Mouse (Mus musculus) layer of hippocampus, adult 11-12 months (tissue): ENCODE measurements around the gene Hist2h3c1.
A peak's percentile ranks its signal among the peaks of the same experiment; 100 is the strongest.
"Not testable (repeated sequence)": the region's sequence is repeated elsewhere in the genome, so short reads cannot be mapped to it uniquely, and the experiment has no call there.

Source experiments
- DNase-seq: peaks from one replicate; pipeline ENCODE4 v3.0.0; 2022; ENCODE audit warnings: low spot score

The Hist2h3c1 gene

GRCm38 (mm10) chr3:96235836-96236235 lies 10.6 kb upstream of the Hist2h3c1 start:
- DNase-seq: no peak

GRCm38 (mm10) chr3:96236834-96237334 lies 9.6 kb upstream of the Hist2h3c1 start:
- no peak for DNase-seq

- DNase-seq: no peak
Measured at GRCm38 (mm10) chr3:96237335-96237903, 9.1 kb upstream of the Hist2h3c1 start.

- no peak for DNase-seq
Measured at GRCm38 (mm10) chr3:96237904-96238511, 8.5 kb upstream of the Hist2h3c1 start.

DNA sequence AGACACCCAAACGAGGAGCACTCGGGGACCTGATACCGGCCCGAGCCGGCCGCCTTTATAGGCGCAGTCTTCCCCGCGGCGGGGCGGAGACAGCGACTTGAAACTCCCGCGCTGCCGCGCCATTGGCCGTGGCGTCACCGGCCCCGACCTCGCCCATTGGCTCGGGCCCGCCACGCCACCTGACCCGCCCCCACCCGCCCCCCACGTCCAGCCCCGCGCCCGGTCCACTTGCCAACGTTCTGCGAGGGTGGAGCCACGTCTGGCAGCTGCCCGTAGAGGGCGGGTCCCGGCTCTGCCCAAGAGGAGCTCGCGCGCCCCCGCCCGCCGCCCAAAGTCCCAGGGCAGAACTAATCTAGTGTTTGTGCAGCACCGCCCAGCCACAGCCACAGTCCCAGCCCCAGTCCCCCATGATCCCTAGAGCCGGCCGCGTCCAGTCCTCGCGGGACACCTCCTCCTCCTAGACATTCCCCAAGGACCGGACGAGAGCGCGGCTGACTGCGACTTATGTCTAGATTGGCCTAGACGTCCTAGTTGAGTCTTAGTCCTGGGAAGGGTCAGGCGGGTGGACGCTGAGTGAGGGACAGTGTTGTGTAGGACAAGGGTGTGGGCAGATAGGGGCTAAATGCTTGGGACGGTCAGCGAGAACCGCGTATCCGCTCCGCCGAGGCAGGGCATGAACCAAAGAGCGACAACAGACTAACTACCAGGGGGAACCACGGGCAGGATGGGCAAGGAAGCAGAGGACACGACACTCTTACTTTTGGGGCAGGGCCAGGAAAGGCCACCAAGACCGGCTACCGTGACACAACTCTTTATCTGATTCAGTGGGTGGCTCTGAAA lies 7.3 kb upstream of the Hist2h3c1 start, which contains the start of gene Hist2h3c2:
Hist2h3c2 (minus strand) TSS at position 174 of the 840 bp plus-strand sequence.
- not testable (repeated sequence) for DNase-seq

DNA sequence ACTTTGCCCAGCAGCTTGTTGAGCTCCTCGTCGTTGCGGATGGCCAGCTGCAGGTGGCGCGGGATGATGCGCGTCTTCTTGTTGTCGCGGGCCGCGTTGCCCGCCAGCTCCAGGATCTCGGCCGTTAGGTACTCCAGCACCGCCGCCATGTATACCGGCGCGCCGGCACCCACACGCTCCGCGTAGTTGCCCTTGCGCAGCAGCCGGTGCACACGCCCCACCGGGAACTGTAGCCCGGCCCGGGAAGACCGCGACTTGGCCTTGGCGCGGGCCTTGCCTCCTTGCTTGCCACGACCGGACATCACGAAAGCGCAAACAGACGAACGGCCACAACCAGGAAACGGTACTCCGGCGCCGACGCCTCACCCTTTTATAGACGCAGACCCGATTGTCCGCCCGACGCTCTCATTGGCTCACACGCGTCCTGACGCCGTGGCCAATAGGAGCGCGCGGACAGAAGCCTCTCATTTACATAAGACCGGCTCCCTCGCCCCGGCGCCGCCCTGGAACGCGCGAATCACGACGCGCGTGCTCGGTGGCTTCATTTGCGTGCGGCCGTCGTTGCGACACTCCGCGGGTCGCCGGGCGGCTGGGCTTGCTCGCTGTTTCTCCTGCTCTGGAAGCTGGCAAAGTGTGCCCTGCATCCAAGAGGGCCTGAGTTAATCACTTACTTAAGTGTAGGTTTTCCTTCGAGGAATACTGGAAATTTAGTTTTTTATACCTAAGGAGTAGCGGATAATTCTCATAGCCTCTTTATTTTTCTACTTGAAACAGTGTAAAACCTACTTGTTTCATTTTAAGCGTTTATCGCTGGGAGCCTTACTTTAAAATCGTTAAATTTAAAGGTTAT lies 6.3 kb upstream of the Hist2h3c1 start, which contains the start of gene Hist2h2aa2:
Hist2h2aa2 (minus strand) TSS at position 328 of the 850 bp plus-strand sequence.
- DNase-seq: peak; percentile 97

DNA sequence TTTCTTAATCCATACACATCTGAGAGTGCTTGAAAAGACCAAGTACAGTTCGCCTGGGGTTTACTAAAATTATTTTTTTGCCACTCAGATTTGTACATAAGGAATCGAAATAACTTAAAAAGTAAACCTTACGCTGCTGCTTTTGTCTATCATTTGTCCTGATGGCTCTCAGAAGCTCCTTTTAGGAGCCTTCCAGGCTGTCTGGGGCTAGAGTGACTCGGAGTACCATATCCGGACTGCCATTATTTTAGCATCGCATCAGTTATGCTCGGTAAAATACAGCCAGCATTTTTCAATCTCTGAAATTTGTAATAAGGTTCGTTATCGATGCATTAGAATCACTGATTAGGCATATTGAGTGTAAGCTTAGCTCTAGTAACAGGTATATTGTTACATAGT lies 5.7 kb upstream of the Hist2h3c1 start:
- no peak for DNase-seq

DNA sequence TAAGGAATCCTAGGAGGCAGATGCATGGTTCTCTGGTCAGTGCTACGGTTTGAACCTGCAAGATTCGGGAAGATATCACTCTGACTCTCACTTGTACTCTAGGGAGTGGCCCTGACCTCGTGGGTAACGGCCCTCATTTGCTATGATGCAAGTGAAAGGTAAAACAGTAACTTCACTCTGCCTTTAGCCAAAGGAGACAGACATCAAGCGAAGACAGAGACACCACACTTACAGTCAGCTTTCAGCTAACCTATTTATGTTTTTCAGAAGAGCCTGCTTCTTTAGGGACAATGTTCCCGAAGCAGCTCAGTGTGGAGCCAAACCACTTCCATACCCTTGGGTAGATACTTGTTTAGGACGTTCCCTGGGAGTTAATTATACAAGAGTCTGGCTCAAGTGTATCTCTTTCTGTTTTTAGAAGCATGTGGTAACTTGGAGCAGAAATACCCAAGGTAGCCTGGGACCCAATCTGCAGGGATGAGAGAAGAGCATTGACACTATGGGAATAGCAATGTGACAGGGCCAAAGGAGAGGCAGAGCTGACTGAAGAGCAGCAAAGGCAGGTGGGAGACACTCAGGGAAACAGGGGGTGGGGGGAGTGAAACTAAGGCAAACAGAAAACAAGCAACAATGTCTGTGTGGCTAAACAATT lies 2.4 kb upstream of the Hist2h3c1 start:
- DNase-seq: no peak

- DNase-seq: peak; percentile 88
Measured at GRCm38 (mm10) chr3:96245003-96245886, 1.2 kb upstream of the Hist2h3c1 start, which contains the start of gene Hist2h2aa1. TSS of gene Hist2h2aa1 (plus strand) at chr3:96245497.

DNA sequence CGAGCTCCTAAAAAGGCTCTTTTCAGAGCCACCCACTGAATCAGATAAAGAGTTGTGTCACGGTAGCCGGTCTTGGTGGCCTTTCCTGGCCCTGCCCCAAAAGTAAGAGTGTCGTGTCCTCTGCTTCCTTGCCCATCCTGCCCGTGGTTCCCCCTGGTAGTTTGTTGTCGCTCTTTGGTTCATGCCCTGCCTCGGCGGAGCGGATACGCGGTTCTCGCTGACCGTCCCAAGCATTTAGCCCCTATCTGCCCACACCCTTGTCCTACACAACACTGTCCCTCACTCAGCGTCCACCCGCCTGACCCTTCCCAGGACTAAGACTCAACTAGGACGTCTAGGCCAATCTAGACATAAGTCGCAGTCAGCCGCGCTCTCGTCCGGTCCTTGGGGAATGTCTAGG lies 467 bp upstream of the Hist2h3c1 start:
- DNase-seq: not testable (repeated sequence)

DNA sequence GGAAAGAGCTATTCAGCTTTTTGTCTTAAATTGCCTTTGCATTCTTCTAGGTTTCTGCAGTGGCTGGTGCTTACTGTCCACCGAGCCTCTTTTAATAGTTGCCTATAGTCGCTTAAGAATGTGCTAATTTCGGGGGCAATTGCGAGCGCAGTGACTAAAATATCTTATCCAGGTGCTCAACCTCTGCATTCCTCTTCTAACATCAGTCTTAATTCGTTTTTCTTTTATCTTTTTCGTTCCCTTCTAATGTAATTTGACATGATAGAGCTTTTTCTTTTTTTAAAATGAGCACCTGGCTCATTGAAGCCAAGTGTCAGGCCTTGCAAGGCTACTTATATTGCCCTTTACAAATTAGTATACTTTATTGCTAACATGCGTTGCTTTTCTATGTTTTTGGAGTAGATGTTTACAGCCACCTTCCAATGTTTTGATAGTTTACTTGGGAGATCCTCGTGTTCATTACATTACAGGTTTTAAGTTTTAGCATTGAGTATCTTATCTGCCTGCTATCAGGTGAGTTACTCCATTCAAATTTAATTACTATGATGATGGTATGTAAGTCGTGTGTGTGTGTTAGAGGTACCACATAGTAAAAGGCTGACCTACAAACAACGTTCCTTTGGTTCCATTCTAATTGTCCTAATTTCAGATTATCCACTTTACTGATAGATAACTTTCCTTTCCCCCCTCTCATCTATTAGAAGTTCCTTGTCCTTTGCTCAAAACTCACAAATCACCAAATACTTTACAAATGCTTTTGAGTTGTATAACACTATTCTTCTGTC lies 1.1 kb downstream of the Hist2h3c1 start:
- DNase-seq: no peak

DNA sequence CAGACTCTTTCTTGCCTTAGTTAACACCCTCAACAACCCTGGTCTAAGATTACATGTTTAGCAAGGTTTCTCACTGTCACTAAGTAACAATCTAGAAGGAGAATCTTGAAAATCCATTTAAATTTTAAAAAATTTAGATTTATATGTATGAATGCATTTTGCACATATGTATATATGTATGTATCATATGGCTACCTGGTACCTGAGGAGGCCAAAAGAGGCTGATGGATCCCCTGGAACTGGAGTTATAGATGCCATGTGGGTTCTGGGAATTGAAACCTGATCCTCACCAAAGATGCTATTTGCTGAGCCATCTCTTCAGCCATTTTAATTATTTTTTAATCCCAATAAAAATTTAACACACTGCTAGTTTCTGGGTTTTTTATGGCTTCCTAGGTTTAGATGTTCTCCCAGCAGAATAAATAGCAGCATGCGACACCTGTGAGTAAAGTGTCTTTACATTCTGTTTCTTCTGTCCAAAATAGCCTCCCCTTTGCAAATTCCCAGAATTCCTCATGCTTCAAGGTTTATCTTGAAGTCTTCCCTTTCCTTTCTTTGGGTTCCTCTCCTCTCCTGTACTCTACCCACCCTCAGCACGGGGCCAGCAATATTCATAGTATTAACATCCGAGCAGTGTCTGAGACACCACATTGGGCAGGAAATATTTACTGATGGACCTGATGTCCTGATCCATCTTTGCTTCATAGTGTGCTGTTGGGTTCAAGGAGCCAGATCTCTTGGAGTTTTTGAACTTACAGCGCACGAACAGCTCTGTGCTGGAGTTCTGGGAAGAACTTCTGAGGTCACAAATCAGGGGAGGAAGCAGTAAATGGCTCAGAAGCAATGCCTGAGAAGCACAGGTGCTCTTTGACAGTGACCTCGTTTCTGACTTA lies 1.9 kb downstream of the Hist2h3c1 start:
- DNase-seq: no peak

- no peak for DNase-seq
Measured at GRCm38 (mm10) chr3:96249034-96249345, 2.5 kb downstream of the Hist2h3c1 start.

DNA sequence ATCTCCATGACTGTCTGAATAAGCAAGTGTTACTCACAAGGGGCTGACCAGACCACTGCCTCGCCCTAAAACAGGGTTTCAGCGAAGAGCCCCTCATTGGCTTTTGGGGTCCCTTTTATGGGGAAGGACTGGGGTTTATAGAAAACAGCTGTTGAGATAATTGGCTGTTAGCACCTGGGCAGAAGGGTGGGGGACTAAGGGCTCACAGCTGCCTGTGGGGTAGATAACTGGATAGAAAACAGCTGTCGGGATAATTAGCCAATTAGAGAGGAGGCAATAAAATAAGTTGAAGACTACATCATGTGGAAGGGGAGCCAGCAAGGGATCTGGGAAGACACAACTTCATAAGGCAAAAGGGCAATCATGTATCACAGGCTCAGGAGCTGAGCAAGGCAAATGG lies 4.4 kb downstream of the Hist2h3c1 start:
- DNase-seq: no peak

GRCm38 (mm10) chr3:96251787-96252186 lies 5.3 kb downstream of the Hist2h3c1 start:
- no peak for DNase-seq

DNA sequence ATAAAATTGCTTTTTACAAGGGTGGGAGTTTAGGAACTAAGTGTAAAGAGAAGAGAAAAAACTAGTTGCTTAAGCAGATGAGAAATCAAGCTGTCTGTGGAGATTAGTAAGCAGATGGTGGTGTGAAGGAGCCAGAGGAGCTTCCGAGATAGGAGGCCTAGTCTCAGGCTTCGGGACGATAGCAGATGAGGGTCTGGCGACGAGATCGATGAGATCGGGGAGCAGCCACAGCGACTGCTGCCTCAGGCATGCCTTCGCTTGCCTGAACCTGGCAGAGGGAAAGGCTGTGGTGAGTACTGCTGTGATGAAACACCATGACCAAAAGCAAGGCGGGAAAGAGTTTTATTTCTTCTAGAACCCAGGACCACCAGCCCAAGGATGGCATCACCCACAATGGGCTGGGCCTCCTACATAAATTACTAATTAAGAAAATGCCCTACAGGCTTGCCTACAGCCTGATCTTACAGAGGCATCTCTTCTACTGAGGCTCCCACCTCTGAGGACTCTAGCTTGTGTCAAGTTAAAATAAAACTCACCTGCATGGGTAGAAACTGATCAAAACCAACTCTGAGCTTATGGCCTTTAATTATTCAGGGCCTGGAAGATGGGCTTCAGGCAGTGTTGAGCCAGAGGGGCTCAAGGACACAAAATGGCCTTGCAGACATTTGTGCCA lies 8.3 kb downstream of the Hist2h3c1 start:
- no peak for DNase-seq

DNA sequence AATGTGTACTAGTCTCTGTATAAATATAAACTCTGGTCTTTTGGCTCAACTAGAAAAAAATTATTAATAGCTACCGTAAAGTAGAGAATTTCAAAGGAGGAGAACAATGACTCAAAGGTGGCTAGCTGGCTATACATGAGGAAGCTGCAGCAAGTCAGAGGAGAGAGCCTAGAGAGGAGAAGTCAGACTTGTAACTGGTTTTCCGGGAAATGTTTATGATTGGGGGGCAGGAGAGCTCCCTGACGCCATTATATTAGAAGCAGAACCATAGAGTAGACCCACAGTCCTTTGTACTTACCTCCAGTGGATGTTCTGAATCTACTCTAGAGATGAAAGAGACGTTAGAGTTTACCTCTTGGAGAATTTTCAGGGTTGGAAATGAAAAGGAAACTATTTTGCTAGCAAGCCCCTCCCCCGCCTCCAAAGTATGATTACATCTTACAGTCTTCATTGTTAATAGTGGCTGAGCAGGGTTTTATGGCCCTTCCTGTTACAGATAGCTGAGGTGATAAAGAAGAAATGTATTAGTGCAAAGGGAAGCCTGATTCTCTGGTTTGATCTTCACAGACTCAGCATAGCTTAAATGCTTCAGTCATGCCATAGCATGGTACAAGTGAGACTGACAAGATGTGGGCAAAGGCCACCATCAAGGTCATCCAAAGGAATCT lies 9.6 kb downstream of the Hist2h3c1 start:
- no peak for DNase-seq
